Mouse (Mus musculus) mature B cell (primary cell): ENCODE data around the gene Rbm6.

Source experiments
- in situ Hi-C: fragments of 300-500 bp; cut with MboI; formaldehyde crosslinking; loops from 2 replicates; pipeline ENCODE4 v1.14.3; 2019

Rbm6 gene

GRCm38 (mm10) chr9:107872350-107873098, 513 bp downstream of the Rbm6 start:
- in situ Hi-C loops: no loop called here

GRCm38 (mm10) chr9:107866081-107866480, 7.0 kb downstream of the Rbm6 start:
- in situ Hi-C loops: no loop called here

GRCm38 (mm10) chr9:107864493-107864892, 8.5 kb downstream of the Rbm6 start:
- in situ Hi-C loops: no loop called here

- in situ Hi-C loops: no loop called here
Measured at GRCm38 (mm10) chr9:107858343-107858742, 14.7 kb downstream of the Rbm6 start.

GRCm38 (mm10) chr9:107848922-107849321, 24.1 kb downstream of the Rbm6 start:
- in situ Hi-C loops: no loop called here

- in situ Hi-C loops: no loop called here
Measured at GRCm38 (mm10) chr9:107842709-107843108, 30.3 kb downstream of the Rbm6 start.

GRCm38 (mm10) chr9:107838869-107839268, 34.2 kb downstream of the Rbm6 start:
- in situ Hi-C loops: no loop called here

- in situ Hi-C loops: no loop called here
Measured at GRCm38 (mm10) chr9:107833826-107834225, 39.2 kb downstream of the Rbm6 start.

GRCm38 (mm10) chr9:107831765-107832164, 41.3 kb downstream of the Rbm6 start:
- in situ Hi-C loops: no loop called here

GRCm38 (mm10) chr9:107812132-107812531, 60.9 kb downstream of the Rbm6 start:
- in situ Hi-C loops: no loop called here

GRCm38 (mm10) chr9:107810985-107811384, 62.1 kb downstream of the Rbm6 start:
- in situ Hi-C loops: no loop called here

GRCm38 (mm10) chr9:107791714-107792113, 81.3 kb downstream of the Rbm6 start:
- in situ Hi-C loops: no loop called here

GRCm38 (mm10) chr9:107782536-107783203, 90.4 kb downstream of the Rbm6 start:
- in situ Hi-C loops: no loop called here

GRCm38 (mm10) chr9:107776809-107777208, 96.2 kb downstream of the Rbm6 start:
- in situ Hi-C loops: no loop called here

GRCm38 (mm10) chr9:107774411-107774810, 98.6 kb downstream of the Rbm6 start:
- in situ Hi-C loops: no loop called here

- in situ Hi-C loops: no loop called here
Measured at GRCm38 (mm10) chr9:107771782-107772181, 101.3 kb downstream of the Rbm6 start.

GRCm38 (mm10) chr9:107770374-107771290, 102.4 kb downstream of the Rbm6 start, which contains the start of gene Rbm5:
Gene Rbm5 (minus strand): TSS chr9:107770996.
- in situ Hi-C loops: no loop called here

- in situ Hi-C loops: no loop called here
Measured at GRCm38 (mm10) chr9:107770037-107770373, 103.0 kb downstream of the Rbm6 start.

- in situ Hi-C loops: no loop called here
Measured at GRCm38 (mm10) chr9:107769445-107770000, 103.5 kb downstream of the Rbm6 start.

GRCm38 (mm10) chr9:107768851-107769250, 104.2 kb downstream of the Rbm6 start:
- in situ Hi-C loops: no loop called here

- in situ Hi-C loops: no loop called here
Measured at GRCm38 (mm10) chr9:107759593-107759992, 113.4 kb downstream of the Rbm6 start.

GRCm38 (mm10) chr9:107750378-107750777, 122.7 kb downstream of the Rbm6 start:
- in situ Hi-C loops: no loop called here
